Mouse (Mus musculus) stomach, postnatal 0 days (tissue): ENCODE data around the gene Dppa5a. TPM values are rescaled to one million over a fixed set of nuclear protein-coding genes. Genes with fewer than 3 reads are reported as not detected.

Source experiments
- ATAC-seq: fragments of 200-750 bp; cut with Nextera tagmentation; 2 replicates; pipeline ENCODE4 v1.8.0; 2017; ENCODE audit not compliant: low FRiP score, low TSS enrichment
- DNase-seq: peaks from one replicate; pipeline ENCODE4 v3.0.0-alpha.2; 2016; ENCODE audit warnings: low spot score
- H3K27ac ChIP-seq: fragments of 300-500 bp; sonication (generic); replicated peaks from 2 replicates; pipeline ENCODE4 v1.5.1; 2014; ENCODE audit warnings: mild to moderate bottlenecking, control low read depth
- H3K27me3 ChIP-seq: fragments of 300-500 bp; sonication (generic); 2 replicates; pipeline ENCODE4 v1.6.1; 2014; ENCODE audit warnings: low read length; ENCODE audit not compliant: control insufficient read depth, insufficient read depth
- H3K36me3 ChIP-seq: fragments of 300-500 bp; sonication (generic); 2 replicates; pipeline ENCODE4 v1.6.1; 2014; ENCODE audit warnings: low read length, mixed read lengths; ENCODE audit not compliant: control insufficient read depth, insufficient read depth
- H3K4me1 ChIP-seq: fragments of 300-500 bp; sonication (generic); replicated peaks from 2 replicates; pipeline ENCODE4 v1.6.1; 2014; ENCODE audit warnings: antibody characterized with exemption; ENCODE audit not compliant: control insufficient read depth, insufficient read depth
- H3K4me2 ChIP-seq: fragments of 300-500 bp; sonication (generic); replicated peaks from 2 replicates; pipeline ENCODE4 v1.6.1; 2014; ENCODE audit warnings: low read depth, mild to moderate bottlenecking, control low read depth, moderate library complexity
- H3K4me3 ChIP-seq: fragments of 300-500 bp; sonication (generic); 2 replicates; pipeline ENCODE4 v1.5.1; 2014; ENCODE audit warnings: low read depth, low read length, control low read depth
- H3K9ac ChIP-seq: fragments of 300-500 bp; sonication (generic); 2 replicates; pipeline ENCODE4 v1.6.1; 2014; ENCODE audit warnings: mild to moderate bottlenecking, low read length, control low read depth, mixed read lengths
- H3K9me3 ChIP-seq: fragments of 300-500 bp; sonication (generic); 2 replicates; pipeline ENCODE4 v1.6.1; 2016; ENCODE audit warnings: low read length; ENCODE audit not compliant: control insufficient read depth
- CTCF ChIP-seq: IDR thresholded peaks from 2 replicates; pipeline ENCODE4 v1.5.1; 2016; ENCODE audit warnings: antibody characterized with exemption, low read depth, mild to moderate bottlenecking, moderate library complexity
- EP300 ChIP-seq: optimal IDR thresholded peaks from 2 replicates; pipeline ENCODE3; 2016; ENCODE audit warnings: antibody characterized with exemption
- WGBS: fragments of 180-500 bp; shearing (Covaris S2); extraction: QIAGEN DNeasy Blood & Tissue Kit; methylation state at CpG from one replicate; pipeline ENCODE4 v1.1.7; 2014; 5-methylcytosine and 5-hydroxymethylcytosine counted together
- polyA plus RNA-seq: library from polyadenylated mRNA; unstranded; fragments of >200 nt; fragmentation: Nextera tagmentation; extraction: Ambion mirVana; gene quantifications from 2 replicates; pipeline ENCODE4 v1.2.1, GENCODE M21; 2015

Gene Dppa5a
- polyA plus RNA-seq, 1 experiment from 2014 or later = 1.2 TPM

DNA sequence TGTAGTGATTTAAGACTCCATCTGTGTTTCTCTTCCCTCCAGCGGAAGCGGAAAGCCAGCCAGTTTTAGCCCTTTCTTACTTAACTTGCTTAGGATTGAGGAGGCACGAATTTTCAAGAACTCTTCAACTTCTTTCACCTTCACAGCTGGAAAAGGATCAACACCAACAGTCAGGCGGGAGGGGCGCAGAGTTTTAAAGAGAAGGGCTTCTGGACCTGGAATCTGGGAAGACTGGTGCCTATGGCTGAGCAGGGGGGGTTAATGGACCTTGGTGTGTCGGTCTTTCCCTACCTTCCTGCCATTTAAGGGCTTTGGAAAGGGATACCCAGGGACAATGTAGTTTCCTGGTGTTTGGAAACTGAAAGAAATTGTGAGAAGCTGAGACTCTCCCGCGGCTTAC is 9.6 kb upstream of the Dppa5a start:
- ATAC-seq = no peak
- WGBS = 51% methylated on average over 8 of the region's 8 CpGs
- H3K4me2 ChIP-seq = no peak overlapping the region
- TF ChIP-seq EP300 (no peak), CTCF (no peak)
- no peak overlapping the region for H3K9ac ChIP-seq
- no peaks in the 10 kb centered on the region for H3K27me3 ChIP-seq
- H3K27ac ChIP-seq = no peak overlapping the region
- no peaks in the 10 kb centered on the region for H3K36me3 ChIP-seq
- no peak overlapping the region for H3K4me3 ChIP-seq
- H3K4me1 ChIP-seq = no peaks in the 10 kb centered on the region; the same call in 1 of the 2 replicates
- H3K9me3 ChIP-seq = no peaks in the 10 kb centered on the region
- DNase-seq = no peak

DNA sequence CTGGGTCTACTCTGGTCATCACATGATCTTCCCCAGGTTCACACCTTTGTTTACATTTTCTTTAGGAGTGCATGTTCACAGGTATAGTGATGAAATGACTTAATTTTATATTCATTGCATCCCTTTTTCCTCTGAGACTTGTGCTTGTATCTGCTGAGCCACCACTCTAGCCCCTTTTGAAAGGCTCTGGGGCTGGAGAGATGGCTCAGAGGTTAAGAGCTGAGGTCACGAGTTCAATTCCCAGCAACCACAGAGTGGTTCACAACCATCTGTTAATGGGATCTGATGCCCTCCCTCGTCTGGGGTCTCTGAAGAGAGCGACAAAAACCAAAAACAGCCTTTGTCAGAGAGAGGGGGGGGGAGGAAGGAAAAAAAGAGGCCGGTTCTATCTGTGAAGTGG is 7.5 kb upstream of the Dppa5a start:
- H3K27ac ChIP-seq = no peak overlapping the region
- 66% methylated on average over 4 of the region's 4 CpGs for WGBS
- H3K4me3 ChIP-seq = no peak overlapping the region
- DNase-seq = no peak
- H3K9ac ChIP-seq = no peak overlapping the region
- no peaks in the 10 kb centered on the region; the same call in 1 of the 2 replicates for H3K4me1 ChIP-seq
- no peak for ATAC-seq
- H3K9me3 ChIP-seq = no peaks in the 10 kb centered on the region
- H3K36me3 ChIP-seq = no peaks in the 10 kb centered on the region
- TF ChIP-seq CTCF (no peak), EP300 (no peak)
- H3K27me3 ChIP-seq = no peaks in the 10 kb centered on the region
- H3K4me2 ChIP-seq = no peak overlapping the region

DNA sequence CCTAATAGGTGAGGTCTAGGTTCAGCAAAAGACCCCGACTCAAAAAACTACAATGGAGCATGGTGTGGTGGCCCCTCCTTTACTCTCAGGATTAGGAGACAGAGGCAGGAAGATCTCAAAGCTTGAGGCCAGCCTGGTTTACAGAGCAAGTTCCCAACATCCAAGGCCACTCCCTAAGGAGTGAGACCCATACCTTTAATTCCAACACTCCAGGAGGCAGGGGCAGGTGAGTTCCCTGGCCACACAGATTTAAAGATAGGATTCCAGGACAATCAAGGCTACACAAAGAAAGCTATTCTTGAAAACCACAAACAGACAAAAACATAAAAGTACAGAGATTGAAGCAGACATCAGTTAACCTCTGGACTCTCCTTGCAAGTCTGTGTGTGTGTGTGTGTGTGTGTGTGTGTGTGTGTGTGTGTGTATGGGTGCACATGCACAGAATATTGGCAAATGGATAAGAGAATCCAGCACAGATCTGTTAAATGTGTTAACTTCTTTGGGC is 7.0 kb upstream of the Dppa5a start:
- H3K4me1 ChIP-seq = no peaks in the 10 kb centered on the region; the same call in 1 of the 2 replicates
- no peak overlapping the region for H3K4me3 ChIP-seq
- no peak overlapping the region for H3K4me2 ChIP-seq
- no peak overlapping the region for H3K9ac ChIP-seq
- no peaks in the 10 kb centered on the region for H3K36me3 ChIP-seq
- DNase-seq (no peak), ATAC-seq (no peak)
- H3K27me3 ChIP-seq = no peaks in the 10 kb centered on the region
- no peaks in the 10 kb centered on the region for H3K9me3 ChIP-seq
- no peak overlapping the region for H3K27ac ChIP-seq
- 64% methylated on average over 1 of the region's 1 CpGs for WGBS
- TF ChIP-seq EP300 (no peak), CTCF (no peak)

DNA sequence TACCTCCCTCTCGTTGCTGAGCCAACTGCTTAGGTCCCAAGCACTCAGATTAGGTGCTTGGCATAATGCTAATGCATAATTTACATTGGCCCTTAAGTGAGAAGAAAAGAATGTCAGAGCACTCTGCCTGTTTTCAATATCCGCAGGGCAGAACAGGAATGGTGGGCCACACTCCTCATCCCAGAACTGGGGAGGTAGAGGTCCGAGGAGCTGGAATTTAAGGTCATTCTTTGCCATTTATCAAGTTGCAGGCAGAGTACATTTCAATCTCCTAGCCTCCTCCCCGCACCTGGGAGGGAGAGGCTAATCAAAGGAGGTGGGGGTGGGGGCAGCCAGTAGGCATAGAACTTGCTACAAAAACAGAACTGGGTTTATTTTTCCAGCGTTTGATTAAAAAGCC is 6.4 kb upstream of the Dppa5a start:
- DNase-seq (no peak), ATAC-seq (no peak)
- WGBS = 28% methylated on average over 5 of the region's 5 CpGs
- Histone ChIP-seq H3K36me3 (no peaks in the 10 kb centered on the region), H3K4me2 (no peak overlapping the region), H3K27ac (no peak overlapping the region), H3K4me1 (no peaks in the 10 kb centered on the region; the same call in 1 of the 2 replicates), H3K27me3 (no peaks in the 10 kb centered on the region), H3K9ac (no peak overlapping the region), H3K4me3 (no peak overlapping the region), H3K9me3 (no peaks in the 10 kb centered on the region)
- TF ChIP-seq CTCF (no peak), EP300 (no peak)

DNA sequence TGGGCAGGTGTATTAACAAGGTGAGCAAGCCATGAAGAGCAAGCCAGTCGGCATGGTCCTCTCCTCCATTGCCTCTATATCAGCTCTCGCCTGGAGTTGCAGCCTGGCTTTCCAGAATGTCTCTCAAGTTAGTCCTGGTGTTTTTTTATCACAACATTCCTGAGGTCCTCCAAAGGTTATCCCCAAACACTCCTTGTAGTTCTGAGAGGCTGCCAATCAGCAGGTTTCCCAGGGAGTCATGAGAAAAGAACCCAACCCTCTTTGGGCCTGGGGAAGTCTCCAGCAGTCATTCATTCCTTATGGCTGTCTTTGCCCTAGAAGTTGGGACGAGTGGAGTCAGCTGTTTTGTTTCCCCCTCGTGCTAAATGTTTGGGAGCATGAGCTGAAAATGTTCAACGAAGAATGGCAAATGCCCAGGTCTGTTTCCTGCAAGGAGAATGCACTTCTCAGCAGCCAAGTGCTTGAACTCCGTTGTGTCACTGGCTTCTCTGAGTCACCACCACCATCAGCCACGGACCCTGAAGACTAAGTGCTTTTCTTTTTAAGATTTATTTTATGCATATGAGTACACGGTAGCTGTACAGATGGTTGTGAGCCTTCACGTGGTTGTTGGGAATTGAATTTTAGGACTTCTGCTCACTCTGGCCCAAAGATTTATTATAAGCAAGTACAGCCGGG is 5.0 kb upstream of the Dppa5a start:
- TF ChIP-seq CTCF = no peak
- TF ChIP-seq EP300 = no peak
- Histone ChIP-seq H3K36me3 (no peaks in the 10 kb centered on the region), H3K9me3 (no peaks in the 10 kb centered on the region), H3K4me1 (no peaks in the 10 kb centered on the region), H3K4me2 (no peak overlapping the region), H3K4me3 (no peak overlapping the region), H3K9ac (no peak overlapping the region), H3K27me3 (no peaks in the 10 kb centered on the region), H3K27ac (no peak overlapping the region)
- no peak for ATAC-seq
- WGBS = 74% methylated on average over 10 of the region's 10 CpGs
- no peak for DNase-seq

DNA sequence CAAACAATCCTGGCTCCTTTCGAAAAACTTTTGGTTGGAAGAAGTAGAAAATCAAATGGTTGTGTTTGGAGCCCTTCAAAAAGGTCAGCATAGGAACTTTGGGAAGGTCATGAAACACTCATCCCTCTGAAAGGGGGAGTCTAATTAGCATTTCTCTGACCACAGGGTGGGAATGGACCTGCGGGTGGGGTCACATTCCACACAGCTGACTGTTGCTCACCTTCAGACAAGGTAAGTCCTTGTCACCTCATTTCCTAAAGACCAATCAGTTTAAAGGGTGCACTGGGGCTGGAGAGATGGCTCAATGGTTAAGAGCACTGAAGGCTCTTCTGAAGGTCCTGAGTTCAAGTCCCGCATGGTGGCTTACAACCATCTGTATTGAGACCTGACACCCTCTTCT is 3.5 kb upstream of the Dppa5a start:
- Histone ChIP-seq H3K4me3 (no peak overlapping the region), H3K36me3 (no peaks in the 10 kb centered on the region), H3K4me1 (no peaks in the 10 kb centered on the region), H3K4me2 (no peak overlapping the region), H3K9ac (no peak overlapping the region), H3K9me3 (no peaks in the 10 kb centered on the region), H3K27me3 (no peaks in the 10 kb centered on the region), H3K27ac (no peak overlapping the region)
- WGBS = 87% methylated on average over 3 of the region's 3 CpGs
- ATAC-seq (no peak), DNase-seq (no peak)
- TF ChIP-seq EP300 (no peak), CTCF (no peak)
